Mouse (Mus musculus) myocyte (in vitro differentiated cells): ENCODE data around the gene Cadm2.

ENCODE experiments used
- CEBPB ChIP-seq: IDR thresholded peaks from 2 replicates; pipeline ENCODE4 v1.6.1; 2011; ENCODE audit warnings: mild to moderate bottlenecking, moderate library complexity; ENCODE audit not compliant: poor library complexity, insufficient read depth, severe bottlenecking
- E2F4 ChIP-seq: IDR thresholded peaks from one replicate; pipeline ENCODE4 v1.6.1; 2011; ENCODE audit warnings: mild to moderate bottlenecking, control low read depth, moderate library complexity; ENCODE audit not compliant: insufficient read depth
- MAX ChIP-seq: IDR thresholded peaks from one replicate; pipeline ENCODE4 v1.6.1; 2011; ENCODE audit warnings: low read depth, mild to moderate bottlenecking, control low read depth
- MYOD1 ChIP-seq, 3 experiments: IDR thresholded peaks; one replicate each; pipeline ENCODE4 v1.6.1; 2011; ENCODE audit warnings: control low read depth in 2 of 3, low read depth in 2 of 3, mild to moderate bottlenecking in 2 of 3, moderate library complexity in 1 of 3; ENCODE audit not compliant: insufficient read length in 2 of 3, control insufficient read depth in 1 of 3
- MYOG ChIP-seq, 3 experiments: IDR thresholded peaks; one replicate each; pipeline ENCODE4 v1.6.1; 2011; ENCODE audit warnings: control low read depth in 2 of 3, low read depth in 2 of 3, mild to moderate bottlenecking in 2 of 3; ENCODE audit not compliant: insufficient read length in 2 of 3, control insufficient read depth in 1 of 3, insufficient read depth in 1 of 3
- POLR2A ChIP-seq: IDR thresholded peaks from one replicate; pipeline ENCODE4 v1.6.1; 2011; ENCODE audit warnings: low read depth, mild to moderate bottlenecking, control low read depth, moderate library complexity; ENCODE audit not compliant: insufficient read length
- POLR2AphosphoS2 ChIP-seq: IDR thresholded peaks from one replicate; pipeline ENCODE4 v1.6.1; 2011; ENCODE audit warnings: low read depth, control low read depth; ENCODE audit not compliant: insufficient read length
- REST ChIP-seq: IDR thresholded peaks from one replicate; pipeline ENCODE4 v1.6.1; 2011; ENCODE audit warnings: mild to moderate bottlenecking, control low read depth, moderate library complexity; ENCODE audit not compliant: insufficient read depth, insufficient read length
- SRF ChIP-seq: IDR thresholded peaks from one replicate; pipeline ENCODE4 v1.6.1; 2011; ENCODE audit warnings: low read depth; ENCODE audit not compliant: control insufficient read depth, insufficient read length
- TCF12 ChIP-seq: IDR thresholded peaks from one replicate; pipeline ENCODE4 v1.6.1; 2011; ENCODE audit warnings: mild to moderate bottlenecking, control low read depth; ENCODE audit not compliant: poor library complexity, insufficient read depth, severe bottlenecking
- TCF3 ChIP-seq: IDR thresholded peaks from one replicate; pipeline ENCODE4 v1.6.1; 2011; ENCODE audit warnings: low read depth, control low read depth; ENCODE audit not compliant: insufficient read length
- USF1 ChIP-seq: IDR thresholded peaks from one replicate; pipeline ENCODE4 v1.6.1; 2011; ENCODE audit warnings: low read depth, mild to moderate bottlenecking, control low read depth, moderate library complexity

GRCm38 (mm10) chr16:66936332-66936731 is 684.4 kb downstream of the Cadm2 start:
- no peak for TF ChIP-seq POLR2A
- TF ChIP-seq POLR2AphosphoS2 = no peak
- no peak for TF ChIP-seq TCF12
- no peak for TF ChIP-seq MAX
- TF ChIP-seq MYOD1 (IDR thresholded peaks at IDR 0.05; ENCODE audit: control insufficient read depth in 1 of 3, insufficient read length in 2 of 3, low read depth in 2 of 3) = no peak
- no peak for TF ChIP-seq CEBPB
- no peak for TF ChIP-seq E2F4
- no peak for TF ChIP-seq MYOG (IDR thresholded peaks at IDR 0.05; ENCODE audit: control insufficient read depth in 1 of 3, insufficient read depth in 1 of 3, insufficient read length in 2 of 3, low read depth in 2 of 3)
- TF ChIP-seq USF1 = no peak
- no peak for TF ChIP-seq TCF3
- no peak for TF ChIP-seq SRF
- TF ChIP-seq REST = no peak
